Mouse (Mus musculus): ENCODE data around the gene Crybg1. TPM values are rescaled to one million over a fixed set of nuclear protein-coding genes. Genes with fewer than 3 reads are reported as not detected.

Crybg1 gene
- polyA plus RNA-seq, 1 experiment from 2014 or later, result 1.0 TPM

DNA sequence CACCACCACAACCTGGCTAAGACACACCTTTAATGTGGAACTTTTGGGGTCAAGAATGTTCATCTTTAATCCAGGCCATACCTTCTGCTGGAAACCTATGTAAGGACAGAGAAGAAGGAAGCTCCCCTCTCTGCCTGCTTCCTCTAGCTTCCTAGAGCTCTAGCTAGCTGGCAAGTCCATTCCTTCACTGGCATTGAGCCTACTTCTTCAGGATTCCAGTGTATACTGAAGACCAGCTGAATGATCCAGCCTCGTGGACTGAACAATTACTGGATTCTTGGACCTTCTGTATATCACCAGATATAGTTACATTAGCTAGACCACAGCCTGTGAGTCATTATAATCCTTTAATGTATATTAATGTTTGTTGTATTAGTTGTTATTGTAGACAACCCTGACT, 121.4 kb downstream of the Crybg1 start:
- Histone ChIP-seq H3K27me3 (ENCODE audit: control insufficient read depth, insufficient read depth, low read depth, low read length) (no peaks in the 10 kb centered on the region), H3K4me3 (ENCODE audit: low read depth, low read length) (no peak overlapping the region), H3K9me3 (replicated peaks; ENCODE audit: control insufficient read depth, low read length) (no peaks in the 10 kb centered on the region), H3K36me3 (ENCODE audit: control insufficient read depth, insufficient read depth) (no peaks in the 10 kb centered on the region), H3K4me2 (ENCODE audit: low read depth, low read length) (no peak overlapping the region), H3K9ac (ENCODE audit: low read depth, low read length) (no peak overlapping the region), H3K4me1 (ENCODE audit: control insufficient read depth, low read depth, low read length) (no peaks in the 10 kb centered on the region), H3K27ac (ENCODE audit: low read length) (no peak overlapping the region)
- no peak for ATAC-seq (ENCODE audit: low read depth)
- WGBS (ENCODE audit: insufficient replicate concordance), result 41% methylated on average over 1 of the region's 1 CpGs

DNA sequence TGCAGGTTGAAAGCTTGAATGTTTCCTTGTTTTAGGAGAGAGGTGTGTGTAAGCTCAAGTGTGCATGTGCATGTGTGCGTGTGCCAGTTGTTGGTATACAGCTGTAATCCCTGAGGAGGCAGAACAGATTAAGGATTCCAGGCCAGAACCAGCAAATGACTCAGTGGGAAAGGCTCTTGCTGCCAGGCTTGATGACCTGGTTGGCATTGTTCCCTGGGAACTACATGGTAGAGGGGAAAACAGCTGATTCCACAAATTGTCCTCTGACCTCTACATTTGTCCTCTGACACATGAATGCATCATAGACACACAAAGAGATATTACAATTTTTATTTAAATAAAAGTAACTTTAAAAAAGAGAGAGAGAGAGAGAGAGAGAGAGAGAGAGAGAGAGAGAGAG, 122.5 kb downstream of the Crybg1 start:
- Histone ChIP-seq H3K27ac (ENCODE audit: low read length) (no peak overlapping the region), H3K4me1 (ENCODE audit: control insufficient read depth, low read depth, low read length) (no peaks in the 10 kb centered on the region), H3K4me2 (ENCODE audit: low read depth, low read length) (no peak overlapping the region), H3K36me3 (ENCODE audit: control insufficient read depth, insufficient read depth) (no peaks in the 10 kb centered on the region), H3K9me3 (replicated peaks; ENCODE audit: control insufficient read depth, low read length) (no peaks in the 10 kb centered on the region), H3K27me3 (ENCODE audit: control insufficient read depth, insufficient read depth, low read depth, low read length) (no peaks in the 10 kb centered on the region), H3K4me3 (ENCODE audit: low read depth, low read length) (no peak overlapping the region), H3K9ac (ENCODE audit: low read depth, low read length) (no peak overlapping the region)
- 76% methylated on average over 1 of the region's 1 CpGs for WGBS (ENCODE audit: insufficient replicate concordance)
- no peak for ATAC-seq (ENCODE audit: low read depth)

DNA sequence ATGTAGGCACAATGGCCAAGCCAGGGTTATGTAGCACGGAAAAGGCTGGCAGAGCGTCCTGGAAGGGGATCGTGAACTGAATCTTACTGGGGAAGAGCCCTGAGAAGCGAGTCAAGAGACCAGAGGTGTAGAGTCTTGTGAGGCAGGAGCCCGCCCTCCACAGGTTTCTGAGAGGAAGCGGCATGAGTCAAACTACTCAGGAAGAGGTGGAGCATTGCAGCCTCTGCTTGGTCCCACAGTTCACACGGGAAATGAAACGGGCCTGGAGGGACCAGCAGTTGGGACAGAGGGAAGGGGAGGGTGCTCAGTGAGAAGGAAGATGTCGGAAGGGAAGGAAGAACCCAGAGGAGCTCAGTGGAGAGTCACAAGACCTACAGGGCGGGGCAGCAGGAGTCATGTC, 123.9 kb downstream of the Crybg1 start:
- Histone ChIP-seq H3K9ac (ENCODE audit: low read depth, low read length) (no peak overlapping the region), H3K4me3 (ENCODE audit: low read depth, low read length) (no peak overlapping the region), H3K9me3 (replicated peaks; ENCODE audit: control insufficient read depth, low read length) (no peaks in the 10 kb centered on the region), H3K27ac (ENCODE audit: low read length) (no peak overlapping the region), H3K27me3 (ENCODE audit: control insufficient read depth, insufficient read depth, low read depth, low read length) (no peaks in the 10 kb centered on the region), H3K4me1 (ENCODE audit: control insufficient read depth, low read depth, low read length) (no peaks in the 10 kb centered on the region), H3K36me3 (ENCODE audit: control insufficient read depth, insufficient read depth) (no peaks in the 10 kb centered on the region), H3K4me2 (ENCODE audit: low read depth, low read length) (no peak overlapping the region)
- no peak for ATAC-seq (ENCODE audit: low read depth)
- 36% methylated on average over 10 of the region's 10 CpGs for WGBS (ENCODE audit: insufficient replicate concordance)

DNA sequence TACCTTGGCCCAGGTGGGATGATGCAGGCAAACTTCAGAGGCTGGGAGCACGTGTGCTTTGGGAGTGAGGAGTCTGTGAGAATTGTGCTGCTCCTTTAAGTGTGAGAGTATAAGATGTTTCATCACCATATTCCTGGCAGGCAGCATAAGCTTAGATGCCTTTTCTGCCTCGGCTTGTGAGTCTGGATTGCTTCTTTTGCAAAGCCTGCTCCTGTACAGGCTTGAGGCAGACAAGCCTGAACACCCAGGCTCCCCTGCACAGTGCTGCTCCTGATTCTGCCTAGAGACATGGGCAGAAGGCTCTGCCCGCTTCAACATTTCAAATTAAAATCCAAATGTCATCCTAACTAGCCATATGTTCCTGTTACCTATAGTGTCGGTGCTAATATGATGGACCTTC, 128.5 kb downstream of the Crybg1 start:
- no peak overlapping the region for H3K9ac ChIP-seq (ENCODE audit: low read depth, low read length)
- 57% methylated on average over 4 of the region's 4 CpGs for WGBS (ENCODE audit: insufficient replicate concordance)
- no peak overlapping the region for H3K4me3 ChIP-seq (ENCODE audit: low read depth, low read length)
- H3K4me1 ChIP-seq (ENCODE audit: control insufficient read depth, low read depth, low read length), result no peaks in the 10 kb centered on the region
- no peaks in the 10 kb centered on the region for H3K27me3 ChIP-seq (ENCODE audit: control insufficient read depth, insufficient read depth, low read depth, low read length)
- no peak for ATAC-seq (ENCODE audit: low read depth)
- no peaks in the 10 kb centered on the region for H3K36me3 ChIP-seq (ENCODE audit: control insufficient read depth, insufficient read depth)
- no peak overlapping the region for H3K27ac ChIP-seq (ENCODE audit: low read length)
- H3K9me3 ChIP-seq (replicated peaks; ENCODE audit: control insufficient read depth, low read length), result no peaks in the 10 kb centered on the region
- no peak overlapping the region for H3K4me2 ChIP-seq (ENCODE audit: low read depth, low read length)

- Histone ChIP-seq H3K9ac (ENCODE audit: low read depth, low read length) (no peak overlapping the region), H3K4me2 (ENCODE audit: low read depth, low read length) (no peak overlapping the region), H3K9me3 (replicated peaks; ENCODE audit: control insufficient read depth, low read length) (no peaks in the 10 kb centered on the region), H3K36me3 (ENCODE audit: control insufficient read depth, insufficient read depth) (no peaks in the 10 kb centered on the region), H3K4me3 (ENCODE audit: low read depth, low read length) (no peak overlapping the region), H3K27me3 (ENCODE audit: control insufficient read depth, insufficient read depth, low read depth, low read length) (no peaks in the 10 kb centered on the region), H3K4me1 (ENCODE audit: control insufficient read depth, low read depth, low read length) (no peaks in the 10 kb centered on the region), H3K27ac (ENCODE audit: low read length) (no peak overlapping the region)
- no peak for ATAC-seq (ENCODE audit: low read depth)
- WGBS (ENCODE audit: insufficient replicate concordance), result 61% methylated on average over 4 of the region's 4 CpGs
These were observed 130.1 kb downstream of the Crybg1 start for GRCm38 (mm10) chr10:44018562-44018961.

DNA sequence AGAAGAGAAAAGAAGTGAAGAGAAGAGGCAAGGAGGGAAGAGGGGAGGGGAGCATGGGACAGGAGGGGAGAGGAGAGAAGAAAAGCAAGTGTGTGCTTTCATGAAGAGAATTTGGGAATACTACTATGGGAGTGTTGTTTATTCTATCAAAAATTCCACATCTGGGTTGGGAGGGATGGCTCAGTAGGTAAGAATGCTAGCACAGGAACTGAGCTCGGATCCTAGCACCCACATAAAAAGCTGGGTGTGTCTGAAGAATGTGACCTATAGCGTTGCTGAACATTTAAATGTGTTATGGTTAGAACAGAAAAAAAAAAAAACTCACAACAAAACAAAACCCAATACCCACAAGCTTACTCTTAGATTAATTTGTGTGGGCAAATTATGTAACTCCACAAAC, 133.0 kb downstream of the Crybg1 start:
- H3K4me2 ChIP-seq (ENCODE audit: low read depth, low read length), result no peak overlapping the region
- whole genome bisulfite sequencing (ENCODE audit: insufficient replicate concordance), result 49% methylated on average over 2 of the region's 2 CpGs
- no peaks in the 10 kb centered on the region for H3K27me3 ChIP-seq (ENCODE audit: control insufficient read depth, insufficient read depth, low read depth, low read length)
- no peak overlapping the region for H3K27ac ChIP-seq (ENCODE audit: low read length)
- no peaks in the 10 kb centered on the region for H3K36me3 ChIP-seq (ENCODE audit: control insufficient read depth, insufficient read depth)
- H3K4me1 ChIP-seq (ENCODE audit: control insufficient read depth, low read depth, low read length), result no peaks in the 10 kb centered on the region
- ATAC-seq (ENCODE audit: low read depth), result no peak
- no peak overlapping the region for H3K4me3 ChIP-seq (ENCODE audit: low read depth, low read length)
- H3K9ac ChIP-seq (ENCODE audit: low read depth, low read length), result no peak overlapping the region
- H3K9me3 ChIP-seq (replicated peaks; ENCODE audit: control insufficient read depth, low read length), result no peaks in the 10 kb centered on the region

- WGBS (ENCODE audit: insufficient replicate concordance), result 44% methylated on average over 4 of the region's 4 CpGs
These were observed 134.8 kb downstream of the Crybg1 start for GRCm38 (mm10) chr10:44013885-44014284.

GRCm38 (mm10) chr10:44011408-44011807, 137.2 kb downstream of the Crybg1 start:
- 47% methylated on average over 7 of the region's 7 CpGs for WGBS (ENCODE audit: insufficient replicate concordance)
- Histone ChIP-seq H3K9ac (ENCODE audit: low read depth, low read length) (no peak overlapping the region), H3K27me3 (ENCODE audit: control insufficient read depth, insufficient read depth, low read depth, low read length) (peaks cover 11% of the 10 kb centered on the region), H3K36me3 (ENCODE audit: control insufficient read depth, insufficient read depth) (no peaks in the 10 kb centered on the region), H3K4me2 (ENCODE audit: low read depth, low read length) (no peak overlapping the region), H3K27ac (ENCODE audit: low read length) (no peak overlapping the region), H3K4me3 (ENCODE audit: low read depth, low read length) (no peak overlapping the region), H3K9me3 (replicated peaks; ENCODE audit: control insufficient read depth, low read length) (no peaks in the 10 kb centered on the region), H3K4me1 (ENCODE audit: control insufficient read depth, low read depth, low read length) (no peaks in the 10 kb centered on the region)
- ATAC-seq (ENCODE audit: low read depth), result no peak

More at GRCm38 (mm10) chr10:44013885-44014284, 134.8 kb downstream of the Crybg1 start:
- no peak overlapping the region for H3K4me3 ChIP-seq (ENCODE audit: low read depth, low read length)
- no peaks in the 10 kb centered on the region; the same call in 1 of the 2 replicates for H3K27me3 ChIP-seq (ENCODE audit: control insufficient read depth, insufficient read depth, low read depth, low read length)
- H3K4me1 ChIP-seq (ENCODE audit: control insufficient read depth, low read depth, low read length), result no peaks in the 10 kb centered on the region
- no peak overlapping the region for H3K4me2 ChIP-seq (ENCODE audit: low read depth, low read length)
- no peak overlapping the region for H3K27ac ChIP-seq (ENCODE audit: low read length)
- ATAC-seq (ENCODE audit: low read depth), result no peak
- H3K36me3 ChIP-seq (ENCODE audit: control insufficient read depth, insufficient read depth), result no peaks in the 10 kb centered on the region
- no peaks in the 10 kb centered on the region for H3K9me3 ChIP-seq (replicated peaks; ENCODE audit: control insufficient read depth, low read length)
- no peak overlapping the region for H3K9ac ChIP-seq (ENCODE audit: low read depth, low read length)

DNA sequence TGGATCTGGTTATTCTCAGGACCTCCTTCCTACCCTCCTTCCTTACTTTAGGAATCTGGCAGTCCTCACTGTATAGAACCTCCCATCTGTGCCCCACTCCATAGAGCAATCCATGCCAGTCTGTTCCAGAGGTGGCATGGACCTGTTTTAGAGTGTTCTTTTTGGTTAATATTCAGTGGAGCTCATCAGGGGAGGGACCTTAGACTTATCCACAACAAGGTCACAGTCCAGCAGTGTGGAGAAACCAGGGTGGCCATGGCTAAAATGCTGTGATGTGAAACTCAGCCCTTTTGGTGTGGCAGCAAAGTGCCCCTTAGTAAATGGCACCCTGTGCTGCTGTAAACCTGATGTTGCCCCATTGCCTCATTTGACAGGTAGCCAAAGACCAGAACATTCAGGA, 139.8 kb downstream of the Crybg1 start:
- H3K4me2 ChIP-seq (ENCODE audit: low read depth, low read length), result no peak overlapping the region
- H3K4me1 ChIP-seq (ENCODE audit: control insufficient read depth, low read depth, low read length), result peaks cover 6% of the 10 kb centered on the region
- no peak for ATAC-seq (ENCODE audit: low read depth)
- no peaks in the 10 kb centered on the region for H3K9me3 ChIP-seq (replicated peaks; ENCODE audit: control insufficient read depth, low read length)
- no peaks in the 10 kb centered on the region for H3K36me3 ChIP-seq (ENCODE audit: control insufficient read depth, insufficient read depth)
- H3K27me3 ChIP-seq (ENCODE audit: control insufficient read depth, insufficient read depth, low read depth, low read length), result peaks cover 37% of the 10 kb centered on the region
- no peak overlapping the region for H3K27ac ChIP-seq (ENCODE audit: low read length)
- H3K9ac ChIP-seq (ENCODE audit: low read depth, low read length), result no peak overlapping the region
- no peak overlapping the region for H3K4me3 ChIP-seq (ENCODE audit: low read depth, low read length)

GRCm38 (mm10) chr10:44006815-44007214, 141.8 kb downstream of the Crybg1 start:
- no peaks in the 10 kb centered on the region for H3K36me3 ChIP-seq (ENCODE audit: control insufficient read depth, insufficient read depth)
- 56% methylated on average over 4 of the region's 4 CpGs for WGBS (ENCODE audit: insufficient replicate concordance)
- no peak overlapping the region for H3K9ac ChIP-seq (ENCODE audit: low read depth, low read length)
- no peak overlapping the region for H3K4me3 ChIP-seq (ENCODE audit: low read depth, low read length)
- peaks cover 6% of the 10 kb centered on the region for H3K4me1 ChIP-seq (ENCODE audit: control insufficient read depth, low read depth, low read length)
- H3K4me2 ChIP-seq (ENCODE audit: low read depth, low read length), result no peak overlapping the region
- H3K27ac ChIP-seq (ENCODE audit: low read length), result no peak overlapping the region
- no peak for ATAC-seq (ENCODE audit: low read depth)
- H3K9me3 ChIP-seq (replicated peaks; ENCODE audit: control insufficient read depth, low read length), result no peaks in the 10 kb centered on the region
- H3K27me3 ChIP-seq (ENCODE audit: control insufficient read depth, insufficient read depth, low read depth, low read length), result peaks cover 57% of the 10 kb centered on the region
